Mouse (Mus musculus): ENCODE data around the gene Dlgap3. TPM values are rescaled to one million over a fixed set of nuclear protein-coding genes. Genes with fewer than 3 reads are reported as not detected.

Dlgap3 gene
- polyA plus RNA-seq, 1 experiment, result not detected

DNA sequence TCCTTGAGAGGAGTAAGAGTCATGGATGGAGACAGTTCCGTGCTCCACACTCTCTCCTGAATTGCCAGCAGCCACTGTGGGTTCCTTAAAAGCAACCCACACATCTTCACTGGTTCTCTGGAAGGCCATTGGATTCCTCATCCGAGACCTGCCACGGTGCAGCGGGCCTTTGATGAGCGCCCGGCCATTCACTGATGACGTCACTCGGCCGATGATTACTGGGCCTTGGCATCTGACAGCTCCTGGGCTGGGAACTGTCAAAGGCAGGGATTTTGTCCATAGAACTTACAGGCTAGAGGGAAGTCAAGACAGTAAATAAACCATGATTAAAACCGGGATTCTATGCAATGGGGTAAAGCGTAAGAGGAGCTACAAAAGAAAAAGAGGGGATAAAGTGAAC, 48.0 kb downstream of the Dlgap3 start:
- Histone ChIP-seq H3K4me1 (ENCODE audit: control insufficient read depth, insufficient read depth, insufficient read length, low read length) (no peaks in the 10 kb centered on the region), H3K27ac (replicated peaks; ENCODE audit: low read depth, low read length) (no peak overlapping the region), H3K4me3 (ENCODE audit: insufficient read depth, low read depth, low read length) (no peak overlapping the region)

DNA sequence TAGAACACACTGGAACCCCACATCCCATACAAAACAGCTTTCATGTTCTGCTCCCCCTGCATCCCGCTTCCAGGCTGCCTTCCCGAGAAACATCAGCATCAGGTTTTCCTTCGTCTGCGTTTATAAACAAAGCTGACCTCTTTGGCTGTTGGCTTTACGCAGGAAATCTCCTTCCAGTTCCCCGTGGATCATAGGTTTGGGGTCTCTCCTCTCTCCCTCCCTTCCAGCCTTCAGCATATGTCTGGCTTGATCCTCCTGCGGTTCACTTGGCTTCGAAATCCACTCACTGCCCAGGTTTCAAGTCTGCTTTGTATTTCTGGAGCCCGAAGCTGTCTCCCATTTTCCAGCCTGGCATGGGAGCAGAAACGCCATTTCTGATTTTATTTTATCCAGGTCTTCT, 54.3 kb downstream of the Dlgap3 start:
- Histone ChIP-seq H3K4me1 (ENCODE audit: control insufficient read depth, insufficient read depth, insufficient read length, low read length) (no peaks in the 10 kb centered on the region), H3K27ac (replicated peaks; ENCODE audit: low read depth, low read length) (no peak overlapping the region), H3K4me3 (ENCODE audit: insufficient read depth, low read depth, low read length) (no peak overlapping the region)

DNA sequence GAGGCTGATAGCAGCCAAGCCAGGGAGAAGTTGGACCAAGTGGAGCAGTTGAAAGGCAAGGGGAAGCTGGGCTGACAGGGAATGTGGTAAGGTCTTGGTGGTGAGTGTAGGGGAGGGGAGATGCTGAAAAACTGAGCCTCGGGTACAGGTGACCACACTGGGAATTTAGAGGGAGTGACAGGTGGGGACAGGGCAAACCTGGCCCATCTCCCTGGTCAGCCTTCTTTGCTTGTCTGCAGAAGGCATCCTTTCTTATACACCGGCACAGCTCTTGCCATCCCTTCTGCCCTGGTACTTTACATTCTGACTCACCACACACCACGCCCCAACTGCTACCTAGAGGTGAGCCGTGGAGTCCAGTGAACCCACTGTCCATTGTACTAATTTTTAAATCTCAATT, 54.8 kb downstream of the Dlgap3 start:
- no peak overlapping the region for H3K4me3 ChIP-seq (ENCODE audit: insufficient read depth, low read depth, low read length)
- H3K4me1 ChIP-seq (ENCODE audit: control insufficient read depth, insufficient read depth, insufficient read length, low read length), result no peaks in the 10 kb centered on the region
- H3K27ac ChIP-seq (replicated peaks; ENCODE audit: low read depth, low read length), result no peak overlapping the region

DNA sequence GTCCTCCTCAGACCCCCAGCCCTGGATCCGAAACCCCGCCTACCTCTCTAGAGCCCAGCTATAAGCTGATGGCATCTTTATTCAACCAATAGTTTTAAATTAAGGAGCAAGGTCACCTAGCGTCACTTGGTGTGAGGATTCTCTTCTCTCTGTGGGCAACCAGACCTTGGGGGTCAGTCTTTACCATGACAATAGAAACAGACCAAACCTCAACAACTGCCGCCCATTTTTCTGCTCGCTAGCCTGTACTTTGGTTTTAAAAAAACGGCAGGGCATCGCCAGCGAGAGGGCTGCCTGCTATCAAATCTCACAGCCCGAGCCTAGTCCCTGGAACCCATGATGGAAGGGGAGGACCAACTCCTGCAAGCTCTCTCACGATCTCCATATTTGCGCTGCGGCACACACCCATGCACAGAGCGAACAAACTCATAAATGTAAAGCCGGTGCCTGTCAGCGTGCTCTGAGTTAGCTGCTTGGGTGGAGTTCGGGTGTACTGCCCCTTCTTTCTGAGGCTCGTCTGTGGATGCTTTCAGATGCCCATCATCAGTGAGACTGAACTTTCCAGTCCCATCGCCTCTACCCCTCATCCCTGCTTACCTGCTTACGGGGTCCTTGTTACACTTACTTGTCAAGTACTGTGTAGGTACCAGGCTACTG, 55.6 kb downstream of the Dlgap3 start:
- no peaks in the 10 kb centered on the region for H3K4me1 ChIP-seq (ENCODE audit: control insufficient read depth, insufficient read depth, insufficient read length, low read length)
- H3K4me3 ChIP-seq (ENCODE audit: insufficient read depth, low read depth, low read length), result no peak overlapping the region
- H3K27ac ChIP-seq (replicated peaks; ENCODE audit: low read depth, low read length), result no peak overlapping the region

DNA sequence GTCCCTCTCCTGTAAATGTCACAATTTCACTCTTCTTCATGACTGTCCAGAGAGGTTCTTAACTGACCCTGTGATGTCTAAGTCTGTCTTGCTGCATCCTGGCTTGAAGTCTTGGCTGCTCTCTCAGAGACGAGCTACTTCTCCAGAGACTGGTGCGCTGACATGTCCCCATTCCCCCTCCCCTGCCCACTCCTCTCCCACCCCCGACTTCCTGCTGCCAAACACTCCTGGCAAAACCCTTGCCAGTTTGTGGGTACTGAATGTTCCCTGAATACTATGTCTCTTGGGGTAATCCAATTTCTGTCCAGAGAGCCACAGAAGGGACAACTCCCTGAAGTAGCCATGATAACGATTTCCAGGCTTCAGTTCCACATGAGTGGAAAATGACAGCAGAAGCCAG, 57.1 kb downstream of the Dlgap3 start:
- Histone ChIP-seq H3K4me1 (ENCODE audit: control insufficient read depth, insufficient read depth, insufficient read length, low read length) (no peaks in the 10 kb centered on the region), H3K4me3 (ENCODE audit: insufficient read depth, low read depth, low read length) (no peak overlapping the region)

DNA sequence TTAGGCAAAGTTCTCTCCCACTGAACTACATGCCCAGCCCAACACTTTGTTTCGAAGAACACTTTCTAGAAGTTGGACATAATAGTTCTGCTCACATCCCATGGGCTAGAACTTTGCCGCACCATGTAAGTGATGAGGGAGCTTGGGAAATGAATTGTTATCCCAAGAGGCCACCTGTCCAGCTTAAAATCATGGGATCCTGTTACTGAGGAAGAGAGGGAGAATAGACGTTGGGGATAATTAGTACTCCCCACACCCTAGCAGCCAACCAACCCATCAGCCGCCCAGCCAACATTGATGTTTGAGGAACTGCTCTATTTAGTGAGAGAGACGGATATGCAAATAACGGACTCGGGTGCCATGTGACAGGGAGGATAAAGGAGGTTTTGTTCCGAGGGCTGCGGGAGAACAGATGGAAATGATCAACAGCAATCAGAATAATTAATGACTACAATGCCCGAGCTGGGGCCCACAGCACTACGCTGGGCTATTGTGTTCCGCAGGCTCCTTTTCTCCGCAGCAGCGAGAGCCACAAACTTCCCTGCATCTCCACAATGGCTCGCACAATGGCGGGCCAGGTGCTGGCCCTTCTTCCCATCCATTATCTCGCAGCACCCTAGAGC, 58.2 kb downstream of the Dlgap3 start:
- Histone ChIP-seq H3K4me1 (ENCODE audit: control insufficient read depth, insufficient read depth, insufficient read length, low read length) (no peaks in the 10 kb centered on the region), H3K27ac (replicated peaks; ENCODE audit: low read depth, low read length) (no peak overlapping the region), H3K4me3 (ENCODE audit: insufficient read depth, low read depth, low read length) (no peak overlapping the region)

More for the DNA sequence above, 57.1 kb downstream of the Dlgap3 start:
- no peak overlapping the region for H3K27ac ChIP-seq (replicated peaks; ENCODE audit: low read depth, low read length)

DNA sequence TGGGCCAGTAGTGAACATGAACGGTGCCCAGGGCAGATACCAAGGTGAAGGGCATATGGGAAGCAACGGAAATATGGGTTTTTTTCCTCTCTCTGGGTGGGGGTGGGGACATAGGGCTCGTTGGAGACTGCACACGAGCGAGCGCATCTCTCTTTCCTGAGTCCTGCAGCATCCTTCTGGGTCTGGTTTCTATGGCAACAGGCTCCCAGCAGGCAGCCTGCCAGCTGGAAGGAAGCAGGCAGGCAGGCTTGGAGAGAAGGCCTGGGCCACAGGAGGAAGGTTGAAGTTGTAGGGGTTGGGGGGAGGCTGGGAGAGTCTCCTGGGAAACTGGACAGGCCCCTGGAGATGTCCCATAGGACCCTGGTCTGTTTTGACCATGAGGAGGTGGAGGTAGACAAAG, 63.0 kb downstream of the Dlgap3 start:
- Histone ChIP-seq H3K27ac (replicated peaks; ENCODE audit: low read depth, low read length) (no peak overlapping the region), H3K4me1 (ENCODE audit: control insufficient read depth, insufficient read depth, insufficient read length, low read length) (no peaks in the 10 kb centered on the region; the same call in 1 of the 2 replicates), H3K4me3 (ENCODE audit: insufficient read depth, low read depth, low read length) (no peak overlapping the region)

DNA sequence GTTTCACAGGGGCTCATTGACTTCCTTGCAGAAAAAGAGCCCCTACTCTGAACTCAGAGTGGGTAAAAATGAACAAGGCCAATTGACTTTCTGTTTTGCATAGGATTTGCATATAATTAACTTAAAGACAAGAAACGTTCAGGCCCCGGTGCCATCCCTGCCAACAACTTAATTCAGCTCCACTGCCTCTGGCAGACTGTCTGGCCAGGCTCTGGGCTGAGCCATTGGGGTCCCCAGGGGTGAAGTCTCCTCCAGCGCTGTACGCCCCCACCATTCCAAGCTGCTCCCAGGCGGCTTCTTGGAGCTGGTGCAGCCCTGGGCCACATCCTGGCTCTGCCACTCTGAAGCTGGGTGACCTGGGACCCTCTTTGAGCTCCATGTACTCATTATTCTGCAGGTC, 63.5 kb downstream of the Dlgap3 start:
- H3K4me3 ChIP-seq (ENCODE audit: insufficient read depth, low read depth, low read length), result no peak overlapping the region
- H3K4me1 ChIP-seq (ENCODE audit: control insufficient read depth, insufficient read depth, insufficient read length, low read length), result no peaks in the 10 kb centered on the region; the same call in 1 of the 2 replicates
- H3K27ac ChIP-seq (replicated peaks; ENCODE audit: low read depth, low read length), result no peak overlapping the region

DNA sequence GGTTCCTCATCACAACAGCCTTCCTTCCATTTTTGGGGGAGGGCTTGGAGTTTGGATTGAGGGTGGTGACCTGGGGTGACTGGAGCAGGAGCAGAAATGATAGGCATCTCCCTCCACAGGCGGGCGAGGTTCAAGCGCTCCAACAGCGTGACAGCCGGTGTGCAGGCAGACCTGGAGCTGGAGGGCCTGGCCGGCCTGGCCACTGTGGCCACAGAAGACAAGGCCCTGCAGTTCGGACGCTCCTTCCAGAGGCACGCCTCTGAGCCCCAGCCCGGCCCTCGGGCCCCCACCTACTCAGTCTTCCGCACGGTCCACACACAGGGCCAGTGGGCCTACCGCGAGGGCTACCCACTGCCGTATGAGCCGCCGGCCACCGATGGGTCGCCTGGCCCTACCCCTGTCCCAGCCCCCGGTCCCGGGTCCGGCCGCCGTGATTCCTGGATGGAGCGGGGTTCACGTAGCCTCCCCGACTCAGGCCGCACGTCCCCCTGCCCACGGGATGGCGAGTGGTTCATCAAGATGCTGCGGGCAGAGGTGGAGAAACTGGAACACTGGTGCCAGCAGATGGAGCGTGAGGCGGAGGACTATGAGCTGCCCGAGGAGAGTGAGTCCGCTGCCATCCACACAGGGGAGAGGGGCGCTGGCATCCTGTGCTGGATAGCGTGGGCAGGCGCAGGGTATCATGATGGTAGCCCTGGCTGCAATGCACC, 64.6 kb downstream of the Dlgap3 start:
- no peak overlapping the region for H3K4me3 ChIP-seq (ENCODE audit: insufficient read depth, low read depth, low read length)
- no peaks in the 10 kb centered on the region; the same call in 1 of the 2 replicates for H3K4me1 ChIP-seq (ENCODE audit: control insufficient read depth, insufficient read depth, insufficient read length, low read length)
- no peak overlapping the region for H3K27ac ChIP-seq (replicated peaks; ENCODE audit: low read depth, low read length)

DNA sequence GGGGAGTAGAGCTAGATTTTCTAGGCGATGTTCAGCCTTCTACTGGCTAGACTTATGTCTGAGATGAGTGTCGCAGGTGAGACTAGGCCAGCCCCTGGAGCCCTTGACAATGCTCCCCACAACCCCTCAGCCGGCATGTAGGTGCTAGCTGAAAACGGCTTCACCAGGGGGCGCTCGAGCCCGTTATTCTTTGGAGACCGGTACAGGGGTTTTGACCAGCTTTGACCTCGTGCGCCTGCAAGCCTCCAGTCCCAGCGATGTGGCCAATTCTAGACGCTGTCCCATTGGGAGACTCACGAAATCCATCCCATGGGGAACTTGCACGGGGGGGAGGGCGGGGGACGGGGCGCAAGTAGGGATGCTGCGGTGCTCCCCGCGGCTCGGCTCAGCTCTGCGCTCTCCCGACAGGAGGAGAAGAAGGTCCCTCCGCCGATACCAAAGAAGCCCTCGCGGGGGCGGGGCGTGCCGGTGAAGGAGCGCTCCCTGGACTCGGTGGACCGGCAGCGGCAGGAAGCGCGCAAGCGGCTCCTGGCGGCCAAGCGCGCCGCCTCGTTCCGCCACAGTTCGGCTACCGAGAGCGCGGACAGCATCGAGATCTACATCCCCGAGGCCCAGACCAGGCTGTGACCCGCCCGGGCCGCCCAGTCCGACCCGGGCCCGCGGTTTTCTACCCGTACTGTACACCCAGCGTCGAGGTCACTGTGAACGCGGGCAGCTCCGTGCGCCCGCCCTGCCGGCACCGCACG, 66.9 kb downstream of the Dlgap3 start:
- Histone ChIP-seq H3K27ac (replicated peaks; ENCODE audit: low read depth, low read length) (no peak overlapping the region), H3K4me1 (ENCODE audit: control insufficient read depth, insufficient read depth, insufficient read length, low read length) (no peaks in the 10 kb centered on the region; the same call in 1 of the 2 replicates)

DNA sequence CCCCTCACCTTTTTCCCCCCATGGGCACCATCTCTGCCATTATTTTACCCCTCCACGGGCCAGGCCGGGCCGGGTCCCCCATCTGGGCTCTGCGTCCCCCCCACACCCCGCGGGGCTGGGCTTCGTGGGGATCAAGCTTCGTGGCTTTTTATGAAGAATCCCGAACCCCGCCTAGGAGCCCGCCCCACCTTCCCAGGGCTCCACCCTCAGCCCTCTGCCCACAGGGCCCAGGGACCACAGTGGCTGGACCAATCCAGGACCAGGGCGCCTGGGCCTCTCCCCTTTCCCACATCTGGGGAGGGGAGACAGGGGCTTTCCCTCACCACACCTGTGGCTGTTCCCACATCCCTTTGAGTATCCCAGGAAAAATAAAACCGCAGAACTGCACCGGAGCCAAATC, 67.6 kb downstream of the Dlgap3 start:
- no peaks in the 10 kb centered on the region; the same call in 1 of the 2 replicates for H3K4me1 ChIP-seq (ENCODE audit: control insufficient read depth, insufficient read depth, insufficient read length, low read length)
- H3K27ac ChIP-seq (replicated peaks; ENCODE audit: low read depth, low read length), result no peak overlapping the region
- H3K4me3 ChIP-seq (ENCODE audit: insufficient read depth, low read depth, low read length), result peak overlapping the region; percentile 78

More for the DNA sequence above, 66.9 kb downstream of the Dlgap3 start:
- peak overlapping the region; percentile 78 for H3K4me3 ChIP-seq (ENCODE audit: insufficient read depth, low read depth, low read length)

DNA sequence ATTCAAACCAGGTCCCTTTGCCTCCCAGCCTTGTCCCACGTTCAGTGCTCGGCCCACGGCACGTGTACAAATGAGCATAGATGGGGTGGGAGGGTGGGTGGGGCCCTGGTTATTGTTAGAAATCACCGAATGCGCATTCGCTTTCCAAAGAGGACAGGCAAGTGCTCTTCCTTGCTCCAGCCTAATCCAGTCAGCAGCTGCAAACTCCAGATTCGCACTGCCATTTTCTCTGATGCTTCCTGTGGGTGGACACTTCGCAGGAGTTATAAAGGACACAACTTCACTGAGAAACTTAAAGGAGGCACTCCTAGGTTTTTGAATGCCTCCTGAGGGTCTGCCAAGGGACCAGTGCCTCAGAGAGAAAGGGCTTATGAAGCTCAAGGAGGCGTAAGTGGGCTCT, 68.3 kb downstream of the Dlgap3 start:
- Histone ChIP-seq H3K27ac (replicated peaks; ENCODE audit: low read depth, low read length) (no peak overlapping the region), H3K4me1 (ENCODE audit: control insufficient read depth, insufficient read depth, insufficient read length, low read length) (no peaks in the 10 kb centered on the region; the same call in 1 of the 2 replicates), H3K4me3 (ENCODE audit: insufficient read depth, low read depth, low read length) (no peak overlapping the region)

DNA sequence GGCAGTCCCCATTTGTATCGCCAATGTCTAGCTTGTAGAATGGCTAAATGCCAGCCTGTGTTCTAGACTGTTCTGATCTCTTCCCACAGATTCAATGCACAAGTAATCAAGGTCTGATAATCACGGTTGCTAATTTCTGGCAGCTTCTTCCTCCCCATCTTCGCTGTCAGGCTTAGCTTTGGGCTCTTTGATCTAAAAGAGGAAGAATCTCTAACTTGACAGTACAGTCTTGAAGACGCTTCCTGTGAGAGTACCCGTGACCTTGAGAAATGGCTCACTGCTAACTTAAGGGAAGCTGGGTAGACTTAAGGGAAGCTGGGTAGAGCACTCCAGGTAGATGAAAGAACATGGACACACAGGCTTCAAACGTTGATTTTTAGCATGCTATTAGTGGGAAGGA, 73.7 kb downstream of the Dlgap3 start:
- Histone ChIP-seq H3K4me1 (ENCODE audit: control insufficient read depth, insufficient read depth, insufficient read length, low read length) (no peaks in the 10 kb centered on the region), H3K4me3 (ENCODE audit: insufficient read depth, low read depth, low read length) (no peak overlapping the region), H3K27ac (replicated peaks; ENCODE audit: low read depth, low read length) (no peak overlapping the region)

DNA sequence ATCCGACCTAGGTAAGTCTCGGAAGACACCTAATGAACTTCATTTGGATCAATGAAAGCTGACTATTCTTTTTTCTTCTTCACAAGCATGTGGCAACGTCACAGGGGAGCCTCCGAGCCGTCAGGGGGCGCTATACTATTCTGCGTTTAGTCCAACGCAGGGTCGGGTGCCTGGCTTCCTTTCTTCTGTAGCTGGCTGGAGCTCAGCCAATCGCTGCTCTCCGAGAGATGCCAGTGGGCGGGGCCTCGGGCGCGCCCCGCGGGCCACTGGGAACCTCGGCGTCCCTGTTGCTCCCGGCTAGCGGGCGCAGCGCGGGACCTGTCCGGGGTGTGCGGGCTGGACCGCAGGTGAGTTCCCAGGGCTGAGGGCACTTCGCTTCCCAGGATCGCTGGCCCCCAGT, 74.5 kb downstream of the Dlgap3 start, which contains the start of gene Smim12:
Gene Smim12, plus strand, starts transcription at position 233 of the 400 bp plus-strand sequence.
- H3K4me3 ChIP-seq (ENCODE audit: insufficient read depth, low read depth, low read length), result peak within 1 kb of the TSS; percentile 82
- H3K4me1 ChIP-seq (ENCODE audit: control insufficient read depth, insufficient read depth, insufficient read length, low read length), result no peaks in the 10 kb centered on the region
- H3K27ac ChIP-seq (replicated peaks; ENCODE audit: low read depth, low read length), result peak within 1 kb of the TSS; percentile 33; the same call in 1 of the 2 replicates

DNA sequence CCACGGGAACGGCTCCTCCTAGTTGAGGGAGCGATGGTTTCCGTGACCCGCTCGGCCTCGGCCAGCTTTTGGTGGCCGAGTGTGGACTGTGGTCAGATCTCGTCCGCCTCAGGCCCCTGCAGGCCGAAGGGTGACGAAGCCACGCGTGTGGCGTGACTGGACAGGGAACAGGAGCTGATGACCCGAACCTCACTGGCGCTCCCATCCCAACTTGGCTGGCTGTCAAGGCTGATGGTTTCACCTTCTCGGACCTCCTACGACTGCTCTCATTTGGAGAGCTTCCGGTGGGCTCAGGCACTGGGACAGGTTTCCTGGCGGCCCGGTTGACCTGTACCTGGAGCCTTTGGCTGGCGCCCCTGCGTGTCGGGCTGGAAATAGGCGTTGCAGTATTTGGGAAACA, 74.9 kb downstream of the Dlgap3 start:
- H3K4me3 ChIP-seq (ENCODE audit: insufficient read depth, low read depth, low read length), result peak overlapping the region; percentile 82
- H3K27ac ChIP-seq (replicated peaks; ENCODE audit: low read depth, low read length), result peak overlapping the region; percentile 33; the same call in 1 of the 2 replicates
- H3K4me1 ChIP-seq (ENCODE audit: control insufficient read depth, insufficient read depth, insufficient read length, low read length), result no peaks in the 10 kb centered on the region

Measured in brown adipose tissue, adult 24 weeks (tissue).